Mouse (Mus musculus) cerebellum, postnatal 36 days (tissue): ENCODE data around the gene Glb1.
"Not testable (repeated sequence)": the region's sequence is repeated elsewhere in the genome, so short reads cannot be mapped to it uniquely, and the experiment has no call there.

Source experiments
- DNase-seq, 2 experiments: peaks; one replicate each; pipeline ENCODE4 v3.0.0; 2021 to 2022; ENCODE audit warnings: mixed read lengths in 2 of 2

The Glb1 gene

DNA sequence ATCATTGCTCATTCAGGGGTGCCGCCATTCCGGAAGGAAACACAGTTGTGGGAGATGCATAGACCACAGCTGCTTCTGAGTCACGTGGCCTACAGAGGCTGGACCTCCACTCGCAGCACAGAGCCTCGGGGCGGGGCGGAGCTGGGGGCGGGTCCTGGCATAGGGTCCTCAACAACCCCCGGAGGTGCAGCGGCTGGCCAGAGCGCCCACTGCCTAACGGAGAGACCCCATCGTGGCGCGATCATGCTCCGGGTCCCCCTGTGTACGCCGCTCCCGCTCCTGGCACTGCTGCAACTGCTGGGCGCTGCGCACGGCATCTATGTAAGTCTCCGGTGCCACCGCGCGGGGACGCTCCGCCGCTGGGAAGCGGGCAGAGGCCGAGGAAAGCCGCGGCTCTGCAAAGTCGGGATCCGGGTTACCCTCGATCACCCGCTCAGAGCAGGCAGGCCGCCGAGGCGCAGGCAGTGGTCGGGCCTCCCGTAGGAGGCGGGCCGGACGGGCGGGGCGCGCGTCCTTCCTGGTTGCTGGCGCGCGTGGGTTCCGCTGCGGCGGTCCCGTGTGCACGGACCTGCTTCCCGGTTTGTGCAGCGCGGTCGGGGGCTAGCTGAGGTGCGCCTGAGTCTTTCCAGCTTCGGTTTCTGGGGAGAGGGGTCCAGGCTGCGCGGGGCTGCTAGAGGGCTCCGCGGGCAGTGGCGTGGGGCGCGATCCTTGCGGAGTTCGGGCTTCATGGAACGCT, at the start of gene Glb1, which contains the start of gene Tmppe:
Gene Glb1 (plus strand): TSS at position 128 of the 736 bp plus-strand sequence.
Gene Tmppe (plus strand): TSS at position 157 of the 736 bp plus-strand sequence.
- DNase-seq: peak; percentile 66 to 67

DNA sequence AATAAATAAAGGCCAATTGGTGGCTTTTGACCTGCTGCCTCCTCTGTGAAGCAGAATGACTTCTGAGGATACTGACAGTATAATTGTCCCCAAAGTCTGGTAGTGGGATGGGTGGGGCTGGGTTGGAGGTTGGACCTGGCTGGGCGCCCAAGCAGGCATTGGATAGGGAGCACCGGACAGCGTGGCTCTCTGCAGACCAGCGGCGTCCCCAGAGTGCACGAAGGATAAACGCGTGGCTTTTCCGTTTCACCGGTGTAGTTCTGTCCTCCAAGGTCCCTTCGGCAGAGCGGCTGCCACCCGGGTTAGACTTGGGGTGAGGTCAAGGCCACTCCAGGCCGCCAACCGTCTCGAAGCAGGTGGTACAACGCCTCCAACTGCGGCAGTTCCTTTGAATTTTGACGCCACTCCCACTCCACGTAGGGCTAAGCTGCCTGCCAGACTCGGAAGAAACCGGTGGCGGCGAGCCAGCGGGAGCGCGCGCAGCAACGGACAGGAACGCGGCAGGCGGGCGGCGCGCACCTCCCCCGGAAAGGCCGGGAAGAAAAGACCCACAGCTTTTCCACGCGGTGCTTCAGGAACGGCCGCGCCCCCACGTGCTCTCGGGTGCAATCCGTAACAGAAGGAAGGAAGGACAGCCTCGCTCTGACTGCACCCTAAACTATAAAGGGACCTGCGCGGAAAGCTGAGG, 32.9 kb upstream of the Glb1 start:
- peak; percentile 62 to 68 for DNase-seq

DNA sequence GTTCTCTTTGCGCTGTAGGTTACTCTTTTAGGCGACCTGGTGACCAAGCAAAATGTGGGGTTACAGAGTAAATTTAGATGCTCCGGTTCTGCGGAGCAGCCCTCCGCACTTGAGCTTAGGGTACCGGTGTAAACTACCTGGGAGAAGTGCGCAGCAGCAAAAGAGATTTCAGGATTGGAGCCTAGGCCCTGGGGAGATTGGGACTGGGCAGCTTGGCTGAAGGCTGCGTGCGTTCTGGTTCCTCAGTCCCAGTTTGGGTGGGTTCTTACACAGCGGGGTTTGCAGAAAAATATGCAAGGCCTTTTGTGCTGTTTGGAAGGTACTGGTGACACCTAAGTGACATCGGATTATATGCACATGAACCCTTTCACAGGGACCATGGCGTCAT, 32.4 kb upstream of the Glb1 start:
- DNase-seq: no peak

DNA sequence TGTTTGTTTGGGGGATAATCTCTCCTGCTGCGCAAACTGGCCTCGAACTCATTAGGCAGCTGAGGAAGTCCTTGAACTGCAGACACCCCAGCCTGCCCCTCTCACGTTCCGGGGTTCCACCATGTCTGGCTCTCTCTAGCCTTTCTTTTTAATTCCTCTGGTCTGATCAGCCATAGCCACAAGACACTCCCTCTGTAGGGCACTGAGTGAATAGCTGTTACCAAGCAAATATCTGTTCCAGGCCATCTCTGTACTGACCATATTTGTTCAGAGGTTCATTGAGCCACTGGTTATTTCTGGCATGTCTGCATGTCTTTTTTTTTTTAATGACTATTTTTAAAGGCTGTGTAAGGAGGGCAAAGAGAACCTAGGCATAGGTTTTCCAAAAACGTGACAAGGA, 31.5 kb upstream of the Glb1 start:
- not testable (repeated sequence) for DNase-seq

DNA sequence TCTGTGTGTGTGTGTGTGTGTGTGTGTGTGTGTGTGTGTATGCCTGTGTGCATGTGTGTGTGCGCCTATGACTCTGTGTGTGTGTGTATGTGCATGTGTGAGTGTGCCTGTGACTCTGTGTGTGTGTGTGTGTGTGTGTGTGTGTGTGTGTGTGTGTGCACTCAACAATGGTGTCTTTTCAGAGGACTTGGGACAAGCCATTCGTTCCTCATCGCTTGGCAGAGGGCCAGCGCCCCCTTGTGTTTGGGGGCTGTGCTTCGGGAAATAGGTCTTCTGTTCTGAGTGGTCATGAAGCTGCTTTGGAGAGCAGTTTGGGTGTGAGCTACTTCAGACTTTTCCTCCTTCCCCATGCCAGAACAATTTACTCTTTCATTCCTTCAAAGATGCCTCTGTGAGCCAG, 29.2 kb upstream of the Glb1 start:
- not testable (repeated sequence) for DNase-seq

DNA sequence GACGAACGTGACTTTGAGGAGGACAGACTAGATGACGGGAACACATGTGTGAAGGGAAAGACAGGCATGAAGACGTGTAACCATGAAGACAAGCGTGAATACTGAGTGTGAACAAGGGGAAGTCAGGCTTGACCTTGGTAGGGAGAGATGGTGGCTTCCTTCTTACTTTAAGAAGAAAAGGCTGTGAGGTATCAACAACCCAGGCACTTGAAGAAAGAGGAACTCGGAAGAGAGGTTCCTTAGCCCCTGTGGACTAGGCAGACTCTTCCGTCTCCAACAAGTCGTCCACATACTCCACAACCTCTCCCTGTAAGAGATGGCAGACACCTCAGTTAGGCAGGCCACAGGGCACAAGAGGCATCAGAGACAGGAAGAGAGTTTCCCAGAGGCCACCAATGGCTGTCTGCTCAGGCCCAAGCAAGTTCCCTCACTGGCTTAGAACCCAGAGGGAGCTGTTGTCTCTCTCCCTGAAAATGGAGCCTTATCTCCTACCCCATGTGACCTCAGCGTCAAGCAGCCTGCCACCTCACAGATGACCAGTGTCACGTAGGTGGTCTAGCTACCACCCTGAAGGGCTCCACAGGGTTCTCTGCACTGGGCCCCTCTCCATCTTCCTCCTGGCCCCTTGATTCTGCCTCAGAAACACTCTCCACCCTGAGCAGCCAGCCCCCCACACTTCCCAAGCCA, 25.5 kb upstream of the Glb1 start:
- DNase-seq: no peak

DNA sequence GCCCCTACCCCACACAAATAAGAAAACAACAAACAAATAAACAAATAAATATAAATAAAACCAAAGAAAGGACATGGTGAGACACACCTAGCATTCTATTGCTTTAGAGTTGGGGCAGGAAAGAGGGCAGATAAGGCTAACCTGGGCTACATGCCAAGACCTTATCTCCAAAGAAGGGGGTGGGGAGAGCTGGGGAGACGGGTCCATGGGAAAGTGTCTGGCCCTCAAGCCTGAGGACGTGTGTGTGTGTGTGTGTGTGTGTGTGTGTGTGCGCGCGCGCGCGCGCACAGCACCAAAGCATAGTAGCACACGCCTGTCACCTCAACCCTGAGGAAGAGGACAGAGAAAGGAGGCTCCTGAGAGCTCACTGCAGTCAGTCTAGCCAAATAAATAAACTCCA, 23.7 kb upstream of the Glb1 start:
- no peak for DNase-seq

DNA sequence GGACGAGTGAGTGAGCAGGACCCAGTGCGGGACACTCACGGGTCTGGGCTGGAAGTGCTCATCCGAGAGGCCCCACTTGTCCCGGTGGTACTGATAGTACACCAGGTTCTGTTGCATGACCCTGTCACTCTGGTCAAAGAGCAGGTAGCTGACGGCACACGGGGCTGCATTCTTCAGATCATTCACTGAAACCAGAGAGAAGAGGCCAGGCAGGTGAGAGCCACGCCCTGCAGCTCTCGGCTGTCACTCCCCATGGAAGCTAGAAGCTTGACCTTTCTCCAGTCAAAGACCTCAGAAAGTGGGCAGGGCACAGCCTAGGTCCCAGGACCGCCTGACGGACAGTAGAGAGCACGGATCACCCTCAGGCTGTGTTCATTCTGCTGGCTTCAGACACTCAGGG, 21.0 kb upstream of the Glb1 start:
- no peak for DNase-seq

DNA sequence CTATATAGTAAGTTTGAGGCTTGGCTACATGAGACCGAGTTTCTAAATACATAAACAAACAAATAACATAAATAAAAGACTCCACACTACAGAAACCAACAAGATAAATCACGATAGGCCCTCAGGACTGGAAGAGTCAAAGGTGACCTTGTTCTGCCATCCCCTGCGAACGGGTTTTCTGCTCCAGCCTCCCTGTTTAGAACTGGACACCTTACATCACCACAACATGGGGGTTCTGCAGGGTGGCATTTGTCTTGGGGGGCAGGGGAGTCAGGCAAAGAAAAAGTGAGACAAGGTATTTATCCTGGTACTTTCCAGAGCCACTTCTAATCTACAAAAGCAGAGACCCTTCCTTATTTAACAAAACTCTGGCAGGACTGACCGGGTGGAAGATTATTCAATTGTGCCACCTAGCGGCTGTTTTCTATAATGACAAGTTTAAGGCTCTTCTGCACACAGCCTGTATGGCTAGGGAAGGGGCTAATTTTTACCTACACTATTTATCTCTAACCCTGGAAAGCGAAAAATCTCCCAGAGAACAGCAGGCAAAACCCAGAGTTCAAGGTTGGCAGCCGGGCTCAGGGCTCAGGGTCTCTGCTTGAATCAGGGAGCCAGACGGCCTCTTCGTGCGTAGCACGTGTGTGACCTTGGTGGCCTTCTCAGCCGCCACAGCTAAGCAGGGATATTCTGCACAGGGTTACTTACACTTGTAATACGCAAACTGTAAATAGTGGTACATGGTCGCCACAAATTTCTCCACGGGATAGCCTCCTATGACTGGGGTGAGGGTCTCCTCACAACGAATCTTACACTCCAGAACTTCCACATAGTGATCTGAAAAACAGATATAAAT, 19.8 kb upstream of the Glb1 start:
- DNase-seq: peak in 1 of 2 experiments; percentile 34

DNA sequence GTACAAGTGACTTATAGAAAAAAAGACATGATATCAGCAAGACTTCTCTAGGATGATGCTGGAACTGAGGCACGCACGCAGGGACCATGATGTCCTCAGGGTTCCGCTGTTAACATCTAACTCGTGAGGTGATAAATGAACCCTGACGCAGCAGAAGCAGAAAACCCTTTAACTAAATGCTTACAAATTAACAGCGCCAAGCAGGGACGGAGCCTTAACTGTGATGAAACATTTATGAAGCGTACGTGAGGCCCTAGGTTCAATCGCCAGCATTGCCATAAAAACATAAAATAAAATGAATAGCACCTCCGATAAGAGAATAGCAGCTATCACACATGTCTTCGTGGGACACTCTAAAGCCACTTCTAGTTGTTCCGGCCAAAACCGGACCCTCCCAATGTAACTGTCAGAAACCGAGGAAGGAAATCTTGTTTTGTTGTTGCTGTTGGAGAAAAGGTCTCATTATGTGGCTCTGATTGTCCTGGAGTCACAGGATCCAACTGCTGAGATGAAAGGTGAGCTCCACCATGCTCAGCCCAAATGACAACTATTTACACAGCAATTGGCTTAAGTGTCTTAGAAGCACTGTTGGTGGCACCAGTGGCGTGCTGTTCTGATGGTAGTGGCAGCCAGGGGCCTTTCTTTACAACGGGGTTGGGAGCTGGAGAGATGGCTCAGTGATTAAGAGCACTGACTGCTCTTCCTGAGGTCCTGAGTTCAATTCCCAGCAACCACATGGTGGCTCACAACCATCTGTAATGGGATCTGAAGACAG, 17.8 kb upstream of the Glb1 start:
- no peak for DNase-seq

- DNase-seq: no peak
These were observed 16.2 kb upstream of the Glb1 start for GRCm38 (mm10) chr9:114384691-114385090.

DNA sequence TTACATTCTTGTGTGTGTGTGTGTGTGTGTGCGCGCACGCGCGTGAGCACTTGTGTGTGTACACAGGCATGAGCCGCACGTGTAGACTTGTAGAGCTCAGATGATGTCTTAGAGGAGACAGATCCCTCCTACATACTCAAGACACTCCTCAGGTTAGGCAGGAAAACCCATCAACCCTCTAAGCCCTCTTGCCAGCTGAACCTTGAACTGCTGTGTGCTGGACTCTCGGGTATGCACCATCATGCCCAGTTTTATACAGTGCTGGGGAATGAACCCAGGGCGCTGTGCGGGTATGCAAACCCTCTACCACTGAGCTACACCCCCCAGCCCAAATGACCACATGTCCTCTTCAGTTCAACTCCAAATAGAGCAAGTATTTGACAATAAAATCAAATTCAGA, 15.7 kb upstream of the Glb1 start:
- DNase-seq: no peak

DNA sequence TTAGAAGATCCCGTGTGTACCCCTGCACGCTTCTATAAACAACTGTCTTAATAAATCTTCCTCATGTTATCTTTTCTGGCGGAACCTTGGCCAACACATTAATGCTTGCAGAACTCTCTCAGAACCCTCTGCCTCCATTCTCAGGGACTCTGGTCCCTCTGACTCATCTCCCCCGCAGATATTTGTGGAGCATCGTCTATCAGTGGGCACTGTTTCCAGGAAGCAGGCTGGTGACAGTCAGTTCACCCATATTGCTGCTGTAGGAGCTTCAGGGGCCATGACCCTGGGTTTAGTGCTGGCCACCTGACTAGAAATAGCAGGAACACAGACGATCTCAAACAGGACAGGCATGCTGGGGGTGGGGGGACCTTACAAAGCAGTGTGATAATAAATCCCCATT, 13.8 kb upstream of the Glb1 start:
- DNase-seq: no peak

DNA sequence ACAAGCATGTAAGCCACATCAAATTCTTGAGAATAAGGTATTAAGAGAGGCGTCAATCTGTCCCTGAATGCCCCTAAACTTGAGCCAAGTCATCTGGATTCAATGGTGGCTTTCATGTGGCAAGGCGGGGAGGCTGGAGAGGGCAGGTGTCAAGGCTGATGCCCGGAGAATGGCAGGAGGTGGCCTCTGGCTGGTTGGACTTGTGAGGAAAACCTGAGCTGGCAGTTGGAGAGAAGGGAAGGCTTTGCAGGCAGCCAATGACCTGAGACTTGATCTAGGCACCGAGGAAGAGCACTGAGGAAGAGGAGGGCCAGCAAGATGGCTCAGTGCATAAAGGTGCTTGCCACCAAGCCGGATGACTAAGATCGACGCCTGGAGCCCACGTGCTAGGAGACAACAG, 12.6 kb upstream of the Glb1 start:
- DNase-seq: no peak

- no peak for DNase-seq
These were observed 12.0 kb upstream of the Glb1 start for GRCm38 (mm10) chr9:114388701-114389370.

- DNase-seq: no peak
These were observed 11.4 kb upstream of the Glb1 start for GRCm38 (mm10) chr9:114389371-114389904.

DNA sequence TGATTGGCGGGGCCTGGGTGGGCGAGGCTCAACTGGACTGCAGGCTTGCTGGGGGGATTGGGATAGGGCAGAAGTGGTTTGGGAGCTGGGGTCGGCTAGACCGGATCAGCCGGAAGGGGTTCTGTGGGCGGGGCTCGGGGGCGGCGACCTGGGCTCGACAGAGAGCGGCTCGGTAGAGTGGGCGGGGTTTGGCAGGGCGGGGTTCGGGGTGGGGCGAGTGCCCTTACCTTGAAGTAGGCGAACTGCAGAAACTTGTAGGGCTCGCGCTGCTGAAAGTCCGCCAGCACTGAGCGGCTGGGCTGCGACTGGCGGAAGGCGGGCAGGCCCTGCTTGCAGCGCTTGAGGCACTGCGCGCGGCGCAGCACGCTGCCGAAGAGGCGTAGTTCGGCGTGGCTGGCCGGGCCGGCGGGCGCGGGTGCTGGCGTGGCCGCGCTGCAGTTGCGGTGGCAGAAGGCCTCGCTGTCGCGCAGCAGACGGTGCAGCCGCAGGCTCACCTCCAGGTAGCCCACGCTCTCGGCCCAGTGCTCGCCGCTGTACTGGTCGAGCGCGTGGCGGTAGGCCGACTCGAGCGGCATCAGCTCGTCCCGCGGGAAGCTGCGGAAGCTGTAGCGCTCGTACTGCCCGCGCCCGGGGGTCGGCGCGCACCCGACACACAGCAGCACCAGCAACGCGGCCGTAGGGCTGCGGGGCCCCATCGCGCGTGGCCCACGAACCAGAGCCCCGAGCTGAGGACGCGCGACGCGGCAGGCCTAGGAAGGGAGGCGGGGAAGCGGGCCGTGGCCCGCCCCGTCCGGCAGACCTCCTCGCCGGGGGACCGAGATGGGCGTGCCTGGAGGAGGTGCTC, 10.7 kb upstream of the Glb1 start, which contains the start of gene Crtap:
Gene Crtap (minus strand): TSS at position 771 of the 844 bp plus-strand sequence.
- DNase-seq: peak; percentile 39 to 49

- no peak for DNase-seq
These were observed 10.2 kb upstream of the Glb1 start for GRCm38 (mm10) chr9:114390749-114391075.

DNA sequence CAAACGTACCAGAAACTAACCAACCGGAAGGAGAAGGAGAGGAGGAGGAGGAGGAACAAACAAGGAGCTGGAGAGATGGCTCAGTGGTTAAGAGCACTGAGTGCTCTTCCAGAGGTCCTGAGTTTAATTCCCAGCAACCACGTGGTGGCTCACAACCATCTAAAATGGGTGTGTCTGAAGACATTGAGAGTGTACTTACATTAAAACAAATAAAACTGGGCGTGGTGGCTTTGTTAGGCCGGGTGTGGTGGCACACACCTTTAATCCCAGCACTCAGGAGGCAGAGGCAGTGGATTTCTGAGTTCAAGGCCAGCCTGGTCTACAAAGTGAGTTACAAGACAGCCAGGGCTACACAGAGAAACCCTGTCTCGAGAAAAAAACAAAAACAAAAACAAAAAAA, 6.7 kb upstream of the Glb1 start:
- DNase-seq: not testable (repeated sequence)

- DNase-seq: no peak
These were observed 6.2 kb upstream of the Glb1 start for GRCm38 (mm10) chr9:114394677-114395076.
